Mouse (Mus musculus) brain, embryonic 18.5 days (tissue): Measurements from ENCODE around the gene Mast3.

ENCODE experiments used
- DNase-seq: peaks from one replicate; pipeline ENCODE4 v3.0.0-alpha.2; 2012; ENCODE audit warnings: low read depth, low spot score

Gene Mast3

DNA sequence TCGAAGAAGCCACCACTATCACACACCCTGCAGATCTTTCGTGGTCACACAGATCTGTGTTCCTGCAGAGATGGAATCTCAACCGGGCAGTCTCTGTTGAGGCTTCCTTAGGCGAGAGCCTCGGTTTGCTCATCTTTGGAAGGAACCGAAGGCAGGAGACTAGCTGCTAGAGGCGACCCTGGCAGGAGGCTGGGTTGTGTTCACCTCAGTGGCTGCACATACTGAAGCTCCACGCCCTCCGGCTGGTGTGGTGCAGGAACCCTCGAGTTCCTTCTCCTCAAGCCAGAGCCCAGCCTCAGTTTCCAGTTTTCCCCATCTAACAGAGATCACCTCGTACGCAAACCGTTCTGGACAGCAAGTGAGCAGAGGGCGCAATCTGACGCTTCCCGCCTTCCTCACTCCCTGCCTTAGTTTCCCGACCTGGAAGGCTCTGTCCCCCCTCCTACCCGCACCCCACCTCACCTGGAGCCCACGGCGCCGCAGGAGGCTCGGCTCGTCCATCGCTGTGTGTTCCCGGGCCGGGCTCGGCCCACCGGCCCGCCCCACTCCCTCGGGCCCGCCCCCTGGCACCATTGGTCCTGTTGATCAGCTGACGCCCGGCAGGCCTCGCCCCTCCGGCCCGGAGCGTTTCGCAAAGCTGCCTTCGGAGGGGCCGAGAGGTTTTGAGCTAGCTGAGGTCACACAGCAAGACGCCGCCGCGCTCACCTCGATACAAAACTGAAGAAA is at the start of gene Mast3:
Mast3 (minus strand) TSS at position 574 of the 726 bp plus-strand sequence.
- no peak for DNase-seq

DNA sequence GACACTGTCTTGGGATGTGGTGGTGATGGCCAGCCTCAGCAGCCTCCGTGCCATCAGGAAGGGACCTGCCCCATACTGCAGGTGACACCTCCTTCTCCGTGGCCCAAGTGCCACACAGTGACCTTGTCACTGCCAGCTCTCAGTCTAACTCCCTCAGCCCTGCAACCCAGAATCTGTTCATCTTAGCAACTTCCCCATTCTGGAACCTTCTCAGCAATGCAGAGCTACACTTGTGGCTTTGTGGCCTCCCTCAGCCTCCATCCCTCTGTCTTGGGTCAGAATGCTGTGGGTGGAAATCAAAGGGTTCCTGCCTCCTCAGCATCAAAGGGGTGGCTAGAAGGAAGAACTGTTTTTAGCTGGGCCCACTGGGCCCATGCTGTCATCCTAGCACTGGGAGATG is 49.0 kb upstream of the Mast3 start:
- no peak for DNase-seq

DNA sequence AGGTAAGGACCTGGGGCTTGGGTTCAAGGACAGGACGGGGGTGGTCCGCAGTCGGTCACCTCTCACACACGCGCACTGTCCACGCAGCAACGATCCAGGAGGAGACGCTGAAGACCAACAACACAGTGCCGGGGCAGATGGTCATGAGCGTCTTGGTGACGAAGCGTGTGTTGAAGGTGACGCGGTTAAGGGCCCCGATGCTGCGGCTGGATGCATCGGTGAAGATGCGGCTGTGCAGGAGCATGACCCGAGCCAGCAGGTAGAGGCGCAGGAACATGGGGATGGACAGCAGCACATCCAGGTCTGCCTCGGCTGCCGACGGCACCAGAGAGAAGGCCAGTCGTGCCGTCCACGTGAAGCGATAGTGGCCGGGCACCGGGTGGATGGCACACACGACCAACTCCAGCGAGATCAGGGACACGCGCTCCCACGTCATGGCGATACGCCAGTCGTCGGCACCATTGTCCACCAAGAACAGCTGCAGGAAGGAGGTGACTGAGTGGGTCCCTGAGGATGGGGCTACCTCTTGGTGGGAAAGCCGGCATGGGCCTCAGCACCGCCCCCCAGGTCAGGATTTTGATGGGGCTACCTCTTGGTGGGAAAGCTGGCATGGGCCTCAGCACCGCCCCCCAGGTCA is 47.9 kb upstream of the Mast3 start:
- DNase-seq = no peak

DNA sequence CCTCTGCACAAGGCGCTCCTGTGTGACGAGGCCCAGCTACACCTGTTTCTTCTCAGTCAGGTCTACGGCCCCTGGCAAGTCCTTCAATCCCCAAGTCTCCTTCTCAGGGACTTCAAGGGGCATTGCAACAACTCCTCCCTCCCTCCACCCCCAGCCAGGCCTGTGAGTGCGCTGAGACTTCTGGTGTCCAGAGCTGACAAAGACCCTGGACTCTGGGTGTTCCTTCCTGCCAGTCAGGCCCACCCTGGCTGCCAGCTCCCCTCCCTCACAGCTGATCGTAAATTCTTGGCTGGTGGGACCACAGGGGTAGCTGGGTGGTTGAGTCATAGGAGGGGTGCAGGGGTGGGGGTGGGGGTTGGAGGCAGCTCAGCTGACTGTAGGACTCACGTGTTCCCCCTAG is 47.0 kb upstream of the Mast3 start:
- DNase-seq = no peak

DNA sequence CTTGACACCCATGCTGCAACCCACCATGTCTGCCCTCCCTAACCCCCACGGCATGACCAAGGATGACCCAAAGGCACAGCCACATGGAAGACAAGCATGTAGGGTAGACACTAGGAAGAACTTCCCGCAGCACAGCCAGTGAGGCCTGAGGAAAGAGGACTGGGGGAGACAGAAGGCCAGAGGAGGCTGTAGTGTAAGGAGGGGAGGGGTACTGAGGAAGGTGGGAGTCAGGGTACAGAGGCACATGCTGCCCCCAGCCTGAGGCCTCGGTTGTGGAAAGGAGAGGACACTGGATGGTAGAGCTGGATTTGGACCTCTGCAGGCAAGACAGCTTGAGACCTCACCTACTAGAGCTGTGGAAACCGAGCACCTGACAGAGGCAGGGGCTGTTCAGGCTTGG is 46.1 kb upstream of the Mast3 start:
- DNase-seq = no peak

DNA sequence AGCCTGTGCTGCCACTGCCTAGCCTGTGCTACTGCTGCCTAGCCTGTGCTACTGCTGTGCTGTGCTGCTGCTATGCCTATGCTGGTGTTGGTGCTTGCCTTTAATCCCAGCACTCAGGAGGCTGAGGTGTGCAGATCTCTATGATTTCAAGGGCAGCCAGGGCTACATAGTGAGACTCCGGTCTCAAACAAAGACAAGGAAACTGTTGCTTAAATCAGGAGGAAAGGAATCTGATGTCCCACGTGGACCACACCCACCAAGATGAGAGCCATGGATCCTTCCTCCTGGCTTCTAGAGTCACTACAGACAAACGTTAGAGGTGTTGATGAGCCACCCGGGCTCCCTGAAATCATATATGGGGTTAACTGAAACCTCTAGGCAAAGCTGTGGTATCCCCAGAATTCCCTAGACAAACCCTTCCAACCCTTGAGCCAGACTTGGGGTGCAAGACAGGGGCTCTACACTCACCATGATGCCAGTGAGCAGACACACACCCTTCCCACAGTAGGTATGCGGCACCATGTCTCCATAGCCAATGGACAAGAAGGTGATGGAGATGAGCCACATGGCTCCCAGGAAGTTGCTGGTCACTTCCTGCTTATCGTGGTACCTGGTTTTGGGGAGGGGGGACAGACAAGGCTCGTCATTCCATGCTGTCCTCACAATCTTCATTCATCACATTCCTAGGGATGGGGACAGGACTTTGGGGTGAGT is 45.4 kb upstream of the Mast3 start:
- DNase-seq = no peak

DNA sequence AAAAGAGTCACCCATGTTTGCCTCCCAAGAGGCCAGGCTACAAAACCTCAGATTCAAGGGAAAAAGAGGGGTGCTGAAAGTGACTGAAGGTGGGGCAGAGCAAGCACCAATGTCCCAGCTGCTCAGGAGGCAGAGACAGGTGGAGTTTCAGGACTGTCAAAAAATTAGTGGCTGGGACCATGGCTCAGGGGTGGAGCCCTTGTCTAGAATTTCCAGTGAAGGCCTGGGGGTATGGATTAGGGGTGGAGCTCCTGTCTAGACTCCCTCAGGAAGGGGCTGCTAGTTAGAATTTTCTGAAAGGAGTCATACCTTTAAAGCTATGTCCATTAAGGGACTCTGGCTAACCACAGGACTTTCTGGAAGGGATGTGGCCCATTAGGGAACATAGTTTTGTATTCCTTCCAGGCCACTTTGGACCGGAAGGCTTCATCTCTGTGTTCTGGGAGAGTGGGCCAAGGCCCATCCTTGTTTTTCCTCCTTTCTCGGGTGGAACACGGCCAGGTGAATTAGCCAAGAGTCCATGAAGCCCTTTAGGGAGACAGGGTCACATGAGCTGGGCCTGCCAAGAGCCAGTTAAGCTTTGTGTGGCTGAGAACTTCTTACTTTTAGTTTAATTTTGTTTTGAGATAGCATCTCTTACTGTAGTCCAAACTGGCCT is 44.6 kb upstream of the Mast3 start:
- DNase-seq = no peak

DNA sequence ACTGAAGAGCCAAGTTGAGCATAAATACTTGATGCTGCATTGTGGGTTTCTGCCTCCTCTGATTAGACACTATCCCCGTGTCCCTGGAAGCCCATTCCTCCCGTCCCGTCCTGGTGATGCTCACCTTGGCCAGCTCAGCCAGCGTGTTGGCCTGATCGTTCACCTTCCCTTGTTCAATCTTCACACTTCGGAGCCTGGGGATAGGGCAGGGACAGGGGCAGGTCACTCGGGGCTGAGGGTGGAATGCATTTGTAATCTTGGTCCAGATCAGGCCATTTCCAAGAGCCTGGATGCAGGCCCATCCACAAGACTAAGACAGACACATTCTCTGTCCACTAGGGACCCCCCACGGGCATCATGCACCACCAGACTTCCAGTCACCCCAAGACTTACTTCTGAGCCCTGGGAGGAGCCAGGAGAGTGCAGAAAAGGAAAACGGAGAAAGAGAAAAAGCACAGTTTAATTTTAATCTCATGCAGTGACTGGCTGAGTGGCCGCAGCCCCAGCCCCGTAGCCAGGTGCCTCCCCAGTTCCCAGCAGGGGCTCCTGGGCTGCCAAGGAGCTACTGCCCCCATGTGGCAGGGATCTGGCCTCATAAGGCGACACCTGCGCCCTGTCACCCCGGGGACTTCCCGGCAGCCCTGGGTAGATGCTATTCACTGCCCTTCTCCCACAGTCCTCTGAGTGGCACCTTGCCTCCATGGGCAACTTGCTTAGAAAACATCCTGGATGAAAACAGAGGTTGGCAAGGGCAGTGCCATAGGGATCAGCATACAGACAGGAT is 41.7 kb upstream of the Mast3 start:
- DNase-seq = no peak

DNA sequence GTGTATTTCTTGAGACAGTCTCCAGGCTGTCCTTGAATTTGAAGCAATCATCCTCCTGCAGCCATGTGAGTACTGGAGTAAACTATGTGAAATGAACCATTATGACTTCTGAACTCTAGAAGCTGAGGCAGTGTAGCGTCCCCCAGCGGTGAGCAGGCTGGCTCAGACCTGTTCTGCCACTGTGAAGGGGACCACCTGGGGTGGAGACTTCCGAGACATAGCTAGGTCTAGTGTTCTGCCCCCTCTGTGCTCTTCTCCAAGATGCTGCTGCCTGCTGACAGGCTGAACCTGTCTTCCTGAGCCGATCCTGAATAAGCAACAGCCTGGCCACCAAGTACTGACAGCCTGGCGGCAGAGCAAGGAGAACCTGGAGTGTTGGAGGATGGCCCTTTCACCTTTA is 40.3 kb upstream of the Mast3 start:
- no peak for DNase-seq

DNA sequence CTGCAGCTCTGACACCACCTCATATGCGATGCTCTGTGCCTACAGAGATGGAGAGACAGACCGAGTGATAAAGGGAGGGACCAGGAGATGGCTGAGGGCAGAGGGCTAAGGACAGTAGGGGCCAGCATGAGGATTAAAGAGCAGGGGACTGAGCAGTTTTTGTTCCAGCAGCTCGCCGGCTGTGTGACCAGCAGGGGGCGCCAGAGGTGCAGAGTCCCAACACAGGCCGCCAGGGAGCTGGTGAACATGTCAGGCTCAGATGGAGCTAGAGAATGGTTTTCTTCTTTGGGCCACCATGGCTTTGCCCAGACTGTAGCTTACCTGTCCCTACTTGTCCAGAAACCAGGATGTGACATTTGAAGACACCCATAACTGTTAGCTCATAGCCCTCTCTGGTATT is 39.7 kb upstream of the Mast3 start:
- DNase-seq = no peak

DNA sequence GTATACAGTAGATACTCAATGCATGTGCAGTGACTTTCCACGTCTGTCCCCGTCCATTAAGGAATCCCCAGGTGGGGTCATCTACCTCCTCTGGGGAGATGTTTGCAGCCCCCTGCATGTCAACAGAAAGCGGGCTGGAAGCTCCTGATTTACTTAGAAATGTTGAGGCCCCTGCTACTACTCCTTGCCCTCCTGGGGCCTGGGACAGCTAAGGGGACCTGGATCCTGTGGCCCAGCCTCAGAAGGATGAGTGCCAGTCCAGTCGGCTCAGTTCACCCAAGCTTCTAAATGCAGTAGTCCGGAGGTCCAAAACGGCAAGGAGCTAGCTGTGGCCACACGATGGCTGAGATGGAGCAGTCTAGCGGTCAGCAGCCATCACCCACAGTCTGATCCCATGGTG is 39.1 kb upstream of the Mast3 start:
- DNase-seq = no peak

DNA sequence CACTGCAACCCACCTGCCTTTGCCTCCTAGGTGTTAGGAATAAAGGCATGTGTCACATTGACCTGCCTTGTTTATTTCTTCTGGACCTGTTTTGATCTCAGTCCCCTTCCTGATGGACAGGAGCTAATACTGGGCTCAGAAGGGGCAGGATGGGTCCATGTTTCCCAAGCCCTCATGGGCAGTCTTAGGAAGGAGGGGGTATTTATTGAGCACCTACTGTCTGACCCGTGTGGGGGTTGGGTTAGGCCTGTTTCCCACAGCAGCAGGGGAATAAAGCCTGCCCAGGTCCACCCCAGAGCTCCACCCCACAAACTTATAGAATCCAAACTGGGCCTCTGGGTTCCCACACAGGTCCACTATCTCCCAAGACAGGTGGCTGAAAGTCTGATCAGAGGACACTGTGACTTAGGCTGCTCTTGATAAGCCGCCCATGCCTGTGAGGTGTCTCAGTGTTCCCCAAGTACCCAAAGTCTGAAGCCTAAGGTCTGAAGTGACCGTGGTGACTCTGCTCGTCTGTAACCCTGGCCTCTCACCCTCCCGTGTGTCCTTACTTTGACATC is 38.4 kb upstream of the Mast3 start:
- DNase-seq = no peak

DNA sequence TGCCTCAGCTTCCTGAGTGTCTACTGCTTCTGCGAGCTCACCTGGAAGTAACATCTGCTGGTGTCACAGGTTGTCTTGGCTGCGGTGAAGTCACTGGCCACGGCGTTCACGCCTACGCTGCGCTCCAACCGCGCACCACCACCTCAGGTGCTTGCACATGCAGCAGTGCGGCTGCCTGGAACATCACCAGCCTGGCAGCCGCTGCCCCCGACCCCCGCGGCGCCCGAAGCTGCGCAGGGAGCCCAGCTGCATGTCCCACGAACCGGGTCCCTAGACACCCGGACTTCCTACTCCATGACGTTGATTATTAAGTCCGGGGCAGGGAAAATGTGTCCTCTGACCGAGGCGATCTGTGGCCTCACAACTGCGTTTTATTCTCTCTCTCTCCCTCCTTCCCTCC is 37.6 kb upstream of the Mast3 start:
- no peak for DNase-seq

DNA sequence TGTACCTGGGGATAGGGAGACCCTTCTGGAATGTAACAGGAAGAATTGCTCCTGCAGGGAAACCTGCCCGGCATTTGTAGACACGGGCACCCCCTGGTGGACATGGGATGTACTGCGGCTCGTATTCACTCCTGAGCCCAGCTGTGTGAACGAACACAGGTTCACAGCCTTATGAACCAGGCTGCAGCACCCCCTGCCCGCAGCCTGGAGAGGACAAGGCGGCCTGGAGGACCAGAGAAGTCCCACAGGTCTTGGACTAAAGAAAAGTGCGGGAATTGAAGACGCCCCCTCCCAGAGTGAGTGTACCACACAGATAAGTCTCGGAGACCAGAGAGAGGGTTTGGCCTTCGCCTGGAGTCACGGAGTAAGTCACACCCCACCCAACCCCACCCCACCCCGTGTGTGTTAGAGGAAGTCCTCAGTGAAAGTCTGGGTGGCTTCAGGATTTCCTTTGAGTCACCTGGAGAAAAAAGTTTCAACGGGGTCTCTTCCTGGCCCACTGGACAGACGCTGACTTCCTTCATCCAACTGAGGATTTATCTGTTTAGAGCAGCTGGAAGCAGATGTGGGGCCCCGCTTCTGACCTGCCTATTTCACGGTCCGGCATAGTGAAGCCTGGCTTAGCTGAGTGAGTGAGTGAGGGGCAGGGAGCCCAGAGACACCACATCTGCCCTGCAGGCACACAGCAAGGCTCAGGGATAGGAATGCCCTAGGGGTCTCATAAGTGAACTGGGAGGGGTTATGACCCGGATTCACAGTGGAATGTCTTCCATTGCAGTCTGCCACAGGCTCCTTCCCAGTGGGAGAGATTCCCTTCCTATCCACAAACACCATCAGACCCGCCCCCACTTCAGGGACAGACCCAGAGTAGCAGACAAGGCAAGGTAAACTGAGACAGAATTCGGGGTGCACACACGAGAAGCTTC is 36.6 kb upstream of the Mast3 start:
- DNase-seq = no peak

DNA sequence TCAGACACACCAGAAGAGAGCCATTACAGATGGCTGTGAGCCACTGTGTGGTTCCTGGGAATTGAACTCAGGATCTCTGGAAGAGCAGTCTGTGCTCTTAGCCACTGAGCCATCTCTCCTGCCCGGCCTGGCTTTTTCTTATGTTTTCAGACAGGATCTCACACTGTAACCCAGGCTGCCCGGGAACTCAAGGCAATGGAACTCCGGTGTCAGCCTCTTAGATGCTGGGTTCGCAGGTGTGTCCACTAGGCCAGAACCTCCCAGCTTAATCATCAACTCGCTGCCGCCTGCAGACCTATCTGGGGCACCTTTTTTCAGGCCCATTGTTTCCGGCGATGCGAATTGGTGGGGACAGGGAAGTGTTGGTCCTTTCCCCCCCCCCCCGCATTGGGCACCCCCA is 35.7 kb upstream of the Mast3 start:
- no peak for DNase-seq

DNA sequence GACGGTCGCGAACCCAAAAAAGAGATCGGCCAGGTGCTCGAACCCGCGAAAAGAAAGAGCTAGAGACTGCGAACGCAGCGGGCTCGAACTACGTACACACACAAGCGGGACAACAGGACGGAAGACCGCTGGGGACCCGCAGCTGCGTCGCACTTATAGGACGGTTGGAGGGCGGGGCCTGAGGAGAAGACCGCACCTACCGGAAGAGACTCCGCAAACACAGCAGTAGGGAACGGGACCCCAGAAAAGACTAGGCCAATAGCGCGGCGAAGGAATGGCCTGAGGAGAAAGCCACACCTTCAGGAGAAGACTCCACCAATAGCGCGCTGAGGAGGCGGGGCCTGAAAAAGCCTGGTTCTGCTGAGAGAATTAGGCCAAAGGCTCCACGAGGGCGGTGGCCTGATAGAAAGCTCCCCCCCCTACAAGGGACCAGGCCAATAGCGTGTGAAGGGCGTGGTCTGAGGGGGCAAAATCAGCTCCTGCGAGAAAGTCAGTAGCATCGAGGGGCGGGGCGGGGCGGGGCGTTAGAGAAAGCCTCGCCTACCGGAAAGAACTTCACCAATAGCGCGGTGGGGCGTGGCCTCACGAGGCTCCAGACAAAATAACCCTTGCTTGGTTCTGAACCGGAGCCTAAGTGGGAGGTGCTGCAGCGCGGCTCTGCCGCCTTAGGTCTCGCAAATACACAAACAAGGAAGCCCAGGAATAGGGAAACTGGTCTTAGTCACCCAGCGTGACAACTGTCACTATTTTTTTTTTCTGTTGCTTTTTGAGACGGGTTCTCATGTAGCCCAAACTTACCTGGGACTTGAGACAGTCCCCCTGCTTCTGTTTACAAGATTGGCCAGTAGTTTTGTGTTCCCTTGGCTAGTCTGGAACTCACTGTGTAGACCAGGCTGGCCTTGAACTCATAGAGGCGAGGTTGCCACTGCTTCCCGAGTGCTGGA is 34.8 kb upstream of the Mast3 start, which contains the start of gene Arrdc2:
Arrdc2 (minus strand) TSS at position 313 of the 944 bp plus-strand sequence.
- DNase-seq = peak; percentile 100

DNA sequence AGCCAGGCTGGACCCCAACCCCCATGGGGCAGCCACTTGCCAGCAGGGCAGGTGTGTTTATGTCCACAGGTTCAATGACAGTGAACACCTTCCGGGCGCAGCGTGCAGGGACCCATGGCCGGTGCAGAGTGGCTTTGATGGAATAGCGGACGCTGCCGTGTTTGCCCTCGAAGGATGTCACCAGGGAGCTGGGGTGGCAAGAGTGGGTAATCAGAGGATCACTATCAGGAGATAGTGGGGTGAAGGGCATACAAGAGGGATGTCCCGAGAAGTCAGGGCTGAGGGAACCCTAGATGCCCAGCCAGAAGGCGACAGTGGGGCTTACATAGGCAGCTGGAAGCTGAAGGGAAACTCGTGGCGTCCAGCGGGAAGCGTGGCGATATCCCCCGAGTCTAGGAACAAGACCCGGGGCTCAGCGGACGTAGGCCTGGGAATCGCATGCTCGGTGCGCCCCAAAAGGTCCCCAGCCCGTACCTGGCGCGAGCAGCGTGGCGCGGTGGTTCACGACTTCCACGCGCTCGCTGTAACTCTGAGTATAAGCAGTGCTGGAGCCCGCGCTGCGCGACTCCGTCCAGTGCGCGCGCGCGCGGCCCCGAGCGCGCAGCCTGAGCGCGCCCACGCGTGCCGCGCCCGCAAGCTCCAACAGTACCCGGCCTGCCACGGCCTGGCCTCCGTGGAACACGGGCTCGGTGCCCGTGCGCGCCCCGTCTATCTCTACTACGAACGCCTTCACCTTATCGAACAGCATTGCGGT is 34.0 kb upstream of the Mast3 start:
- DNase-seq = no peak

DNA sequence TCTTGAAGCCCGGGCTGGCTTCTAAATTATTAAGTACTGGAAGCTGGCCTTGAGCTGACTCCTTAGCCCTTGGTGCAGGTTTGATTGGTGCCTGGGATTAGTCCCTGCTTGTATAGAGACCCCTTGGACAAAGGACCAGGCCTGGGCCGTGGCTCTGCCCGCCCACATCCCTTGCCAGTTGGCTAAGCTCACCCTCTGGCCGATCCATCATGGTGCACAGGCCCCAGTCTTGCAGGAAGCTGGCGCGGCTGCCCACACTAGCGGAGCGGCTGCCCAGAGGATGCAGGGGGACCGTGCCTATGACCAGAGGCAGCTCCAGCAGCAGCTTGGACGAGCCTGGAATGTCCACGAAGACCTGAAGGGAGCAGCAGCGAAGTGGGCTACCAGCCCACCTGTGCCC is 31.8 kb upstream of the Mast3 start:
- no peak for DNase-seq
